Mouse (Mus musculus): Measurements from ENCODE around the gene Nabp2. TPM values are rescaled to one million over a fixed set of nuclear protein-coding genes. Genes with fewer than 3 reads are reported as not detected.

Nabp2 gene
- polyA plus RNA-seq (2017; shearing (Covaris generic)) = 128 TPM

DNA sequence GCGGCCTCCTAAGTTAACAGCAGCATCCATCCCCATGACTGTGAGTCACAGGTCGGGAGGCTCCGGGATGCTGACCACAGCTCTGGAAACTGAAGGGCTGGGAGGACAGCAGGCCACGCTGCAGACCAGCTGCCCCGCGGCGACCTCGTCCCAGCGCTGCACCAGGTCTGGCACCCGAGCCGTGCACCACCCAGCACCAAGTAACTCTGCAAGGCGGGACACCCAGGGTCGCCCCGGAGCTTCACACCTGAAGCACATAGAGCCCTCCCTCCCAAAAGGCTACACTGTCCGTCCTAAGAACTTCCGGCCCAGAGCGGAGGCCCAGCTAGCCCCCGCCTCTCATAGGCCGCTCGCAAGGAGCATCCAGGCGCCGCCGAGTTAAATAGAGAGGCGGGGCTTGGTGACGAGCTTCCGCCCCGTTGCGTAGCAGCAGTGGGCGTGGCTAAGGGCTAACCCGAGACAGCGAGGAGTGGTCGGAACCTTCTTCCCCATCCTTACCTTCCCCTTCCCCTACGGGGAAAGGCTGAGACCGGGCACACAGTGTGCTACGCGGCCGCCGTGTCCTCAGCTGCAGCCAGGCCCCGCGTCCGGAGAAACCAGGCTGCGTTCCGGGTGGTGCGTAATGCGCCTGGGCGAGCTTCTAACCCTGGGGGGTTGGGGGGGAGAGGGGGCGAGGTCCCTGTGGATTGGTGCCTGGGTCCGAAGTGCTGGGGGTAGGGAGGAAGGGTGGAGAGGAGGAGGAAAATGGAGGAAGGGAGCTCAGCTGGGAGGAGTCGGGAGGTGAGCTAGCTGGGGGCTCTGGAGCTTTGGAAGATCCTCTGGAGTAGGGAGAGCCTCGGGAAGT is at the start of gene Nabp2, which contains the start of gene Rnf41:
Gene Nabp2, minus strand, starts transcription at position 282 of the 844 bp plus-strand sequence.
Gene Rnf41, plus strand, starts transcription at position 447 of the 844 bp plus-strand sequence.

DNA sequence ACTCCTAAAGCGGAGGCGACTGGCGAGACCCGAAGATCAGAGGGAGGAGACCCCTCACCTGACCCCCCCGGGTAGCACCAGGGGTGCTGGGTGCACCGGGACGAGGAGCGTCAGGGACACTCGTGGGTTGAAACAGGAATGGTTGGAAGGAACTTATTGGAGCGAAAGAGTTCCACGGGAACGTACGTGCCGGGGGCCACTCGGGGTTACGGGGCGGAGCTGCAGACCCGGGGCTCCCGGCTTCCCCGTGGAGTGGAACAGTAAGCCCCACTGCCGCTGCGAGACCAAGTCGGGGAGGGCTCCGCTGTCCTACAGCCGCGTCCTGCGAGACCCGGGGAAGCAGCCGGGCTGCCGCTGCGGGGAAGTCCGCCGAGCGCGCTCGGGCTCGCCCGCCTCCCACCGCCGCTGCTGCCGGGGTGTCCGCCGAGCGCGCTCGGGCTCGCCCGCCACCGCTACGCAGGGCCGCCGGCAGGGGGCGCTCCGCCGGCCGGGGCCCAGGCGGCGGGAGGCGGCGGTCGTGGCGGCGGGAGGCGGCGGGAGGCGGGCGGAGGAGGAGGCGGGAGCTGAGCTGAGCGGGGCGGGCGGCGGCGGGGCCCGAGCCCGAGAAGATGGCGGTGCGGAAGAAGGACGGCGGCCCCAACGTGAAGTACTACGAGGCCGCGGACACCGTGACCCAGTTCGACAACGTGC is 47.6 kb upstream of the Nabp2 start, which contains the start of gene Smarcc2:
Gene Smarcc2, plus strand, starts transcription at position 530 of the 690 bp plus-strand sequence.

DNA sequence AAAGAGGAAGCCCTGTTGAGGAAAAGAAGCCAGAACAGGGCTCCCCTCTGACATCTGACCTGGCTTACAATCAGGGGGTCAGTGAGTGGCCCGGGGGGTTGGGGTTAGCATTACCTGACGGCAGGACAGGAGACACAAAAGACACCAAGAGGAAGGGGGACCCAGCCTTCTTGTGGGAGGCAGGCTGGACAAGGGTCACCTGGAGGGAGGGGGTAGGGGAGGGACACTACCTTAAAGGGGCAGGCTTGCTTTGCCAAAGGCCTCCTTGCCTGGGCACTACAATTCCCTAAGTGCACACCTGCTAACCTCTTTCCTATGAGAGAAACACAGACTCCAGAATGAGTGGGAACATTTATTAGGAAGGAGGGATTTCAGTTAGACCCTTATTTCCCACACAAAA is 10.2 kb downstream of the Nabp2 start, which contains the start of gene Slc39a5:
Gene Slc39a5, minus strand, starts transcription at position 174 of the 400 bp plus-strand sequence.

DNA sequence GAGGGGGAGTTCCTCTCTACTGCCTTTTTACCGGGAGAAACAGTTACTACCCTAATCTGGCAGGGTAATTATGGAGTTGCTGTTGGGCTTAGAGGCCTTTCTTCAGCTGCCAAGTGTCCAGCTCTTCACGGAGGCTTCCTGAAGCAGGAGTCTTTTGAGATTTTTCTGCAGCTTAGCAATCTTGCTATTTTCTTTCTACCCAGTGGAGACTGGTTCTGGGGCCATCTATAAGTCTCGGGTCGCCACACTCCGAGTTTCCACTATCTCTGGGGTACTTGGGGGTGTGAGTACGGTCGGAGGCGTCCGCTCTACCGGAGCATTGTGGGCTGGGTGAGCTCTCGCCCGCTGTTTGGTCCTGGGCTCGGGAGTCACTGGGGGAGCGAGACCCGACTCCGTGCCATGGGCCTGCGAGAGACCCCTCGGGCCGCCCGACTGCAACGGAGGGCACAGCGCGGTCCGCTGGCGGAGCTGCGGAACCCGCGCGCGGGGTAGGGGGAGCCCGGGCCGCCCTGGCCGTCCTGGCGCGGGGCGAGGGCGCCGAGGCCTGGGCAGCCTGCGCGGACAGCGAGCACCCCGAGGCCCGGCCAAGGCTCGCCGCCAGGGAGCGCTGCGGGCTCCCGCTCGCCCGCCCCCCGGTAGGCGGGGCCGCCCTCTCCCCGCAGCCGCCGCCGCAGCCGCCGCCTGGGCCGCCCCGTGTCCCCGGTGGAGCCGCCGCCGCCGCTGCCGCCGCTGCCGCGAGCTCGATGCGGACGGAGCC is 34.7 kb downstream of the Nabp2 start, which contains the start of gene Ankrd52:
Gene Ankrd52, plus strand, starts transcription at position 661 of the 757 bp plus-strand sequence.

DNA sequence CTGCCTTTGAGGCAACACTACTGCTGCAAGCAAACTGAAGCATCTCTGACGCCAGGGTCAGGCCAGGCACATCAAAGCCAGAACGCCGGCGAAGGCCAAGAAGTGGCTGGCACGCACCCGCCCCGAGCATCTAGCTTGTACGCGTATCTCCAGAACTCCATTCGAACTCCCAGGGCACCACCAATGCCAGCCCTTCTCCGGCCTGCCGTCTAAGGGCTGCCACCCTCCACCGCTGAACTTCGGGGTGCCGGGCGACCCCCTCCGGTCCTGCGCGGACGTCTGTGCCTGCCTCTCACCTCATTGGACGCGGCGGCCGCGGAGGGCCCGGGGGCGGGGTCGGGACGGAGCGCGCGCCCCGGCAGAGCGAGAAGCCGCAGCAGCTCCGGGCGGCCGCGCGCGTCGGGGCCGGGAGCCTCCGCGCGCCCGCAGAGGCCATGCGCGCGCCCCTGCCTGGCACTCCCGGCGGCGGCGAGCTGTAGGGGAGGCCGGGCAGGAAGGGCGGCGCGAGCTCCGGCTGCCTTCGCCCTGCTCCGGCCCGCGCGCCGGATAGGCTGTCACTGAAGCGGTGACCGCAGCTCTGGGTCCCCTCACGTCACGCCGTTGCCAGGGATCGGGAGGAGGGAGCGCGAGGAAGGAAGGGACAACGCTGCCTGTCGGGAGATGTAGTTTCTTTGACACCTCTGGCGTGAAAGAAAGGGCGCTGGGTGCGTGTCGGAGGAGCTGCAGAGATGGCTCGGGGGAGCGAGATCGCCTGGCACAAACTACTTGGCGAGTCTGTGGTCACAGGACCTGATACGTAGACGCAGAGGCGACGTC is 42.7 kb downstream of the Nabp2 start, which contains the start of gene Coq10a:
Gene Coq10a, minus strand, starts transcription at position 596 of the 816 bp plus-strand sequence.

Other genes with a start within 250 kb of the Nabp2 start
- gene Rbms2, start 231.2 kb downstream of the Nabp2 start, polyA plus RNA-seq (2017; shearing (Covaris generic)) = 36.9 TPM
- gene Gls2, start 217.0 kb downstream of the Nabp2 start, polyA plus RNA-seq (2017; shearing (Covaris generic)) = 0.23 TPM
- 15.9 TPM for gene Spryd4, start 199.7 kb downstream of the Nabp2 start, polyA plus RNA-seq (2017; shearing (Covaris generic))
- not detected for gene Mip, start 185.7 kb downstream of the Nabp2 start, polyA plus RNA-seq (2017; shearing (Covaris generic))
- gene Timeless, start 179.4 kb downstream of the Nabp2 start, polyA plus RNA-seq (2017; shearing (Covaris generic)) = 25.1 TPM
- not detected for gene Apon, start 157.4 kb downstream of the Nabp2 start, polyA plus RNA-seq (2017; shearing (Covaris generic))
- not detected for gene Apof, start 142.8 kb downstream of the Nabp2 start, polyA plus RNA-seq (2017; shearing (Covaris generic))
- 100 TPM for gene Stat2, start 140.9 kb downstream of the Nabp2 start, polyA plus RNA-seq (2017; shearing (Covaris generic))
- not detected for gene Il23a, start 112.7 kb downstream of the Nabp2 start, polyA plus RNA-seq (2017; shearing (Covaris generic))
- 45.1 TPM for gene Pan2, start 108.2 kb downstream of the Nabp2 start, polyA plus RNA-seq (2017; shearing (Covaris generic))
- 156 TPM for gene Cnpy2, start 89.0 kb downstream of the Nabp2 start, polyA plus RNA-seq (2017; shearing (Covaris generic))
- 181 TPM for gene Cs, start 73.8 kb downstream of the Nabp2 start, polyA plus RNA-seq (2017; shearing (Covaris generic))
- gene Coq10a, start 42.5 kb downstream of the Nabp2 start, polyA plus RNA-seq (2017; shearing (Covaris generic)) = 12.2 TPM
- 2.6 TPM for gene Ankrd52, start 34.4 kb downstream of the Nabp2 start, polyA plus RNA-seq (2017; shearing (Covaris generic))
- gene Slc39a5, start 10.3 kb downstream of the Nabp2 start, polyA plus RNA-seq (2017; shearing (Covaris generic)) = 0.13 TPM
- 47.8 TPM for gene Rnf41, start 165 bp upstream of the Nabp2 start, polyA plus RNA-seq (2017; shearing (Covaris generic))
- 131 TPM for gene Smarcc2, start 47.8 kb upstream of the Nabp2 start, polyA plus RNA-seq (2017; shearing (Covaris generic))
- 1,659 TPM for gene Myl6, start 82.7 kb upstream of the Nabp2 start, polyA plus RNA-seq (2017; shearing (Covaris generic))
- 3.1 TPM for gene Myl6b, start 87.2 kb upstream of the Nabp2 start, polyA plus RNA-seq (2017; shearing (Covaris generic))
- 182 TPM for gene Esyt1, start 114.4 kb upstream of the Nabp2 start, polyA plus RNA-seq (2017; shearing (Covaris generic))
- gene Zc3h10, start 136.3 kb upstream of the Nabp2 start, polyA plus RNA-seq (2017; shearing (Covaris generic)) = 26.0 TPM
- gene Rpl41, start 137.8 kb upstream of the Nabp2 start, polyA plus RNA-seq (2017; shearing (Covaris generic)) = 3,120 TPM
- 35.9 TPM for gene Pa2g4, start 154.5 kb upstream of the Nabp2 start, polyA plus RNA-seq (2017; shearing (Covaris generic))
- gene Erbb3, start 178.2 kb upstream of the Nabp2 start, polyA plus RNA-seq (2017; shearing (Covaris generic)) = 11.3 TPM
- 829 TPM for gene Rps26, start 215.3 kb upstream of the Nabp2 start, polyA plus RNA-seq (2017; shearing (Covaris generic))
- 148 TPM for gene Ikzf4, start 234.5 kb upstream of the Nabp2 start, polyA plus RNA-seq (2017; shearing (Covaris generic))

Measured in activated CD4-positive, CD25-positive, alpha-beta regulatory T cell, adult 9 weeks (primary cell).